Mouse (Mus musculus) G1E-ER4 (cell line): ENCODE results near the gene Gm13271. TPM values are rescaled to one million over a fixed set of nuclear protein-coding genes. Genes with fewer than 3 reads are reported as not detected.
"Not testable (repeated sequence)": the region's sequence is repeated elsewhere in the genome, so short reads cannot be mapped to it uniquely, and the experiment has no call there.

Source experiments
- GATA1 ChIP-seq: IDR thresholded peaks from one replicate; pipeline ENCODE4 v1.8.0; 2012; ENCODE audit warnings: low read length, inconsistent platforms
- polyA plus RNA-seq: library from polyadenylated mRNA; stranded (reverse); fragments of >175 nt; gene quantifications from 2 replicates; pipeline ENCODE4 v1.2.3, GENCODE M21; 2012

Gene Gm13271
- polyA plus RNA-seq: not detected in 2 replicates

DNA sequence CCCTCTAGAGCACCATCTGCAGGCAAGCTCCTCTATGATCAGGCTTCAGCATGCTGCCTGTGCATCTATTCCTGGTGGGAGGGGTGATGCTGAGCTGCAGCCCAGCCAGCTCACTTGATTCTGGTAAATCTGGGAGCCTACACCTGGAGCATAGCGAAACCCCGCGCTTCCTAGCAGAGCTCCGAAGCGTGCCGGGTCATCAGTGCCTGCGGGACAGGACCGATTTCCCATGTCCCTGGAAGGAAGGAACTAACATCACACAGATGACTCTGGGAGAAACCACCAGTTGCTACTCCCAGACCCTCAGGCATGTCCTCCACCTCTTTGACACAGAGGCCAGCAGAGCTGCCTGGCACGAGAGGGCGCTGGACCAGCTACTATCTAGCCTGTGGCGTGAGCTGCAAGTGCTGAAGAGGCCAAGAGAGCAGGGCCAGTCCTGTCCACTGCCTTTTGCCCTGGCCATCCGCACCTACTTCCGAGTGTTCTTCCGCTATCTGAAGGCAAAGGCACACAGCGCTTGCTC is at the start of gene Gm13271:
Gene Gm13271, plus strand, starts transcription at position 51 of the 523 bp plus-strand sequence.
- not testable (repeated sequence) for TF ChIP-seq GATA1

DNA sequence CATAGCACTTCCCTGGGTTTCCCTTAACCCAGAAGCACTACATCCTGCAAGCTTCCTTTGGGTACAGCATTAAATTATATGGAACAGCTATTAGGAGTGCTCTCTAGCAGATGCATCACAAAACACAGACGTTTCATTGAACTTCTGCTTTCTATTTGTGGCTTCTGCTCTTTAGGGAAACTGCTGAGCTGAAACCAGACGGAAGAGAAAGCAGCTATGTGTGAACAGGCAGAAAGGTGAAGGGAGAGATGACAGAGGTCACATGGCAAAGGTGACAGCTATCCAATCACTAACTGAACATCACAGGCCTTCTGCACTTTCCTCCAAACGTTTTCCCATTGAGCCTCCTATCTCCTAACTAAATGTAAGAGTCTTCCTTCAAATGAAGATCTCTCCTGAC is 48.7 kb upstream of the Gm13271 start:
- no peak for TF ChIP-seq GATA1

DNA sequence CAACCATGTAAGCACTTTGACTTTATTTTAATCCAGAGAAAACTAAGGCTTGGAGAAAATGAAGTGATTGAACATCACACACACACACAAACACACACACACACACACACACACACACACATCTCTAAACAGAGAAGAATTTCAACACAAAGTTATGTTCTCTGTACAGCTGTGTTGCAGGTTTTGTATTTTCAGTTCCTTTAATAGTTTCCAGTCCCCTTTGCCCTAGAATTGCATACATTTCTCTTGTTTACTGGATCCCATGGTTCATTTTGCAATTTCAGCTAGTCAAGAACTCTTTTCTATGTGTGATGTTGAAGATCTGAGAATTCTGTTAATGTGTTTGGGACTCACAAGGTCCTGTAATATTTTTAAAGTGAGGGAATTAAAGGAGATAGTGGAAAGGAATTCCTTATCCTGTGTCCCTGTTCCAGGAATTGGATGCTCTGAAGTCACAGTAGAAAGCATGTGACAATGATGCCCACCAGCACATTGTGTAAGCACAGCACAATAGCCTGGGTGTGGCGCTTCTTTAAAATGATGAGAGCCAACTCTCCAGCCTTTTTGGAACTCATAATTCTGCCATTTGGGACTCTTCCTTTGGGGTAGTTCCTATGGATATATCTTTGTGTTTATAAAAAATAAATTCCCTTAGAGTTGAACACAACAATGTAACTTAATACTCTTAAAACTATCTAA is 47.4 kb upstream of the Gm13271 start:
- no peak for TF ChIP-seq GATA1

DNA sequence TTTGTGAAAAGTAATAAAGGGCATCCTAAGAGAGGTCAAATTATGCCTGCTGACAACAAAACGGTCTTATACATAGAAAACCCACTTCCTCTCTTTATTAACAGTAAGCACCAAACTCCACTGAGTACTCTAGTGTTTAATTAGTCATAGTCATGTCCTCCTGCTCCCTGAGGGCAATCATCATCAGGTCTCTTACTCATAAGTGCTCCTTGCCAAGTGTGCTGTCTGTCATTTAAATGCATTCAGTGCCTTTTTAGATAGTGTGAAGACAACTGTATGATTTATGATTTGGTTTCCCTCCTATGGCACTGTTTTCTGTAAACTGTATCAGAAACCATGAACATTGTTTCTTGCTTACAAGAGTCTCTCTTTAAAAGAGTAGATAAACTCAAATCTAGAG is 40.4 kb upstream of the Gm13271 start:
- no peak for TF ChIP-seq GATA1

DNA sequence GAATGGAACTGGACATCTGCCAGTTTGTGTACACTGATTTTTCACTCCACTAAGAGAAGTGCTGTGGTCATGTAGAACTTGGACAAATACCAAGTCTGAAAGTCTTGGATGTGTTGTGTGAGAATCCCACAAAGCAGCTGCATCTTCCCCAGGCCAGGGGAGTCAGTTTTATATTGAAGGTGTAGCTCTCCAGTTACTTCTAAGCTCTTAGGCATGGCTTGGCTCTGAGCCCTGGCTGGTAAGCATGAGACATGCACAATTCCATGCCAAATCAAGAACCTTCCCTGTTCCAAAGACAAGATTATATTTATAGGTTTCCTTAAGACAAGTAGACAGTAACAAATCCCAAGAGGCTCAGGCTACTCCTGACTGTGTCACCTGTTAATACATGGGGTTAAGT is 39.6 kb upstream of the Gm13271 start:
- no peak for TF ChIP-seq GATA1

DNA sequence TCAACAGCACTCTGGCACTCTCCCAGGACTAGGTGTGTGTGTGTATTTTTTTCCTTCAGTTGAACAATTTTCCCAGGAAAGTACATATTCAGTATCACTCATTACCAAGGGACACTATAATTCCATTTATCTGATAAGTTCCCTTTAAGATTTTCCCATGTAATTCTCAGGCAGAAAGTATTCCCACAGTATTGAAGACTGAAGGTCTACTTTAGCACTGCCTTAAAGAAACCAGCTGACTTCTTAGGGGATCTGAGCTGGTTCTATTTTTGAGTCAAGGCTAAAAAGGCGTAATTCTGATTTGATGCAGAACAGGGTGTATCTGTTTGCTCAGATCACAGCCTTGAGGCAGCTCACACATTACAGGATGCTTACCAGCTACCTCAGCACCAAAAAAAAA is 36.0 kb upstream of the Gm13271 start:
- TF ChIP-seq GATA1: no peak

DNA sequence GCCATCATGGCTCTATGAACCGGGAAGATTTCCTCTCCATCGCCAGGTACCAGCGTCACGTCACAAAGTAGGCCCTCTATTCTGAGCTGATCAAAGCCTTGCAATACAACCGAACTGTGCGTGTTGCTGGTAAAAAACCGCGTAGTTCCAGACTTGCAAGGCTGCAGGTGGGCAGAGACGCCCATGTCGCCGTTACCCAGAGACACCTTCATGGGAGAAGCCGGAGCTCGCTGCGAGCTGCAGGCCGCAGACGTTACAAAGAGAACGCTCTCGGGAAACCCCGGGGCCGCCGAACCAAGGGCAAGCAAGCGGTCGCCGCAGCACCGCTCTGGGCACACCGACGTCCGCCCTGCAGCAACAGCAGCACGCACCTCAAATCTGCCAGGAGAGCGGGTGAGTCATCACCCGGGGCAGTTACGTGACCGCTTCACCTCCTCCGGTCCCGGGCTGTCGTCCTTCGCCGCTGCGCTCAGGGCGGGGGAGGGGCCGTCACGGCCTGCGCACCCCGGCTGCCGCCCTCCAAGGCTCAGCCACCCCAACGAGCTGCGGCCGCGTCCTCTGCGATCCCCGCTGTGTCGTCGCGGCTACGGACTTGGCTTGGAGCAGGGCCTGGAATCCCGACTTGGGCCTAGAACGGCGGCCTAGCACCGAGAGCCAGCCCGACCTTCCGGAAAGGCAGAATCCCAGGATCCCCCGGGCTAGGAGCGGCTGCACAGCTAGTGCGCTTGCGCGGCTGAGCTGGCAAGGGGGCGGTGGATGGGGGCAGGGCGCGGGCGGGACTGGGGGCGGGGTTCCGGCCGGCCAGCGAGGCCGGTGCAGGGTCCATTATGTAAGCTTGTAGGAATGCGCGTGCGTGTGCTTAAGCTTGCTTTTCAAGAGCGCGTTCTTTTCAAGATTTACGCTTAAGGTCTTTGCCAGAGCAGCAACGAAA is 32.6 kb upstream of the Gm13271 start, which contains the start of the genes Gm26566 and Klhl9:
Gene Gm26566, plus strand, starts transcription at position 15 of the 931 bp plus-strand sequence.
Gene Klhl9, minus strand, starts transcription at position 675 of the 931 bp plus-strand sequence.
- no peak for TF ChIP-seq GATA1

DNA sequence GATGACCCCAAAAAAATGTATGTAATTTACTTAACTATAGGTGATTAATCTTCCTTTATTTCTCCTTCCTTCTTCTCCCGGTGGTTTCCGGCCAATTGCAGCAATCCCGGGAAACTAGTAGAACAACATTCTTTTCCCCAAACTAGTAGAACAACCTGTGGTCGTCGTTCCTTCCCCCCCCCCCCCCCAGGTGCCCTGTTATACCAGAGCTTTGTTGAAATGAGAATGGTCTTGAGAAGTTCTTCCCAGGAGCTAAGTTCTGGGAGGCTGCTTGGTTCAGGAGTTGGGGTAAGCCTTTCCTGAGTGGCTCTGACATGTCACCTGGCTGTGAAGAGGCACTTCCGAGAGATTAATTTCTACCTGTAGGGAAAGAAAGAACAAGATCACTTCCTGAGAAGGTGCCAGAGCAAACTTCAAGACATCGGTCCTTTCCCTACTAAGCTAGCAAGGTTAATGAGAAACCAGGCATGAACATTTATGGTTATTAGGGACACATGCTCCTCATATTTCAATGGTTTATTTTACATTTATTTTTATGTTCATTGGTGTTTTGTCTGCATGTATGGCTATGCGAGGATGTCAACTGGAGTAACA is 31.1 kb upstream of the Gm13271 start:
- no peak for TF ChIP-seq GATA1

DNA sequence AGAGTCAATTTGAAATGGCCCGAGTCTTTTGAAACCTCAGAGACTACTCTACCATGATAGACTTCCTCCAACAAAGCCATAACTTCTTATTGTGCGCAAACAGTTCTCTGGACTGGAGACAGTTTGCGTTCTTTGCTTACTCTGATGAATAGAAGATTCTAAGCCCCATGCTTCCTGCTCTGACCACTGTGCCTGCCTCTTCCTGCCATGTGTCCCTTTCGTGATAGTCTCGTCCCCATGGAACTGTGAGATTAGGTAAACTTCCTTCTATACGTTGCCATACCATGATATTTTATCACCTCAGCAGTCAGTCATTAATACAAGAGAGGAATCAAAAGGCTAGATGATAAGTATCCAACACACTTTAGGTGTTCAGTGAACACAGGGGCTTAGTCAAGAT is 27.9 kb upstream of the Gm13271 start:
- no peak for TF ChIP-seq GATA1

DNA sequence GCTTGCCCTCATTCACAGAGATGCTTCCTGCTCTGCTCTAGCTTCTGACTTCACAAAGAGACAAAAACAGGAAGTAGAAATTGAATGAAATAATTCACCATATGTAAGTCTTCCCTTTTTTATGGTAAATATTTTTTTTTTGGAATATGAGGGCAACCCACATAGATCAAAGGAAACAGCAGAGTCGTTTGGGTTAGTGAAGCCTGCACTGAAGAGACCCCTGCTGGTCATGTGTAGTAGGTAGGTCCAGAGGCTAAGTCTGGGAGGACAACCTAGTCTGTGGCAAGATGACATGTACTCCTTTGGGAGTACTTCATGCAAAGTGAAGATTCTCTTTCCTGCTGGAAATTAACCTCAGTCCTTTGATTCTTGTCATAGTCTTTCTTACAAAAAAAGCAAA is 27.3 kb upstream of the Gm13271 start:
- TF ChIP-seq GATA1: no peak

DNA sequence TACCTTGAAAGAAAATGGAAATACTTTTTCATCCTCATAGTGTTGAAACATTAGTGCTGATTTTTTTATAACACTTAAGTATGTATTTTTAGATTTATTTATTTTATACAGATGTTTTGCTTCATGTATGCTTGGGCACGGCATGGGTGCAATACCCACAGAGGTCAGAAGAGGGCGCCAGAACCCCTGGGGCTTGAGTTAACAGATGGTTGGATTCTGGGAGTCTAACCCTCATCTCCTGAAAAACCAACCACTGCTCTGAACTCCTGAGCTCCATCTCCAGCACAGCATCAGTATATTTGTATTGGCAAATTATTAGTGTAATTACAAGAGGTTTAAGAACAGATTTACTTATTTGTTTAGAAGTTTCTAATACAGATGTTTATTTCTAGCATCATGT is 16.2 kb upstream of the Gm13271 start:
- no peak for TF ChIP-seq GATA1

DNA sequence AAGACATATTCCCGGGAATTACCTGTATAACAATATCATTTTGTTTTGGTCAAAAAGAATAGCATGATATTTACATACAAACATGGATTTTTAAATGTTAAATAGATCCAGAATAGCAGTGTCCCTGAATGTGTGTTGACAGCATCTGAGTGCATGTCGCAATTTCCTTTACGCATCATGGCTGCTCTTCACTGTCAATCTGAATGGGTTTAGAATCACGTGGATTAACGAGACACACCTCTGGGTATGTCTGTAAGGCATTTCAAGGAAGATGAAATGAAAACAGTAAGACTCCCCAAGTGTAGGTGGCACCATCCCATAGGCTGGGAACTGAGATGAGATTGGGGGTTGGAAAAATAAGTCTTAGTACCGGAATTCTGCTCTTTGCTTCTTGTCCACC is 15.6 kb upstream of the Gm13271 start:
- TF ChIP-seq GATA1: no peak

DNA sequence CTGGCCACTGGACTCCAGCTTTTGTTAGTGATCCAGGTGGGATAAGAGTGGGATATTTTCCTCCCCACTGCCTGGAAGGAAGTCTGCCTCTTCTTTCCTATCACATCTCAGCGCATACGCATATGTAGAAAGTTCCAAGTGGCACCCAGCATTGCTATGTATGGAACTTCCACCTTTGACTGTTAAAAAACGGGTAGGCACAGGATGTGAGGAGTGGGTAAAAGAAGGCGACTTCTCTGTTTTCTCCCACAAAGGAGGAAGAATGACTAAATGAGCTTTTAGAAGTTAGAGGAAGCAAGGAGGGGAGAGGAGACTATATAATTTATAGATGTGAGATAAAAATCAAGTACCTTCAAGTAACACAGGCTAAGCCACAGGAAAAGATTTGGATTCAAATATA is 13.2 kb upstream of the Gm13271 start:
- no peak for TF ChIP-seq GATA1

DNA sequence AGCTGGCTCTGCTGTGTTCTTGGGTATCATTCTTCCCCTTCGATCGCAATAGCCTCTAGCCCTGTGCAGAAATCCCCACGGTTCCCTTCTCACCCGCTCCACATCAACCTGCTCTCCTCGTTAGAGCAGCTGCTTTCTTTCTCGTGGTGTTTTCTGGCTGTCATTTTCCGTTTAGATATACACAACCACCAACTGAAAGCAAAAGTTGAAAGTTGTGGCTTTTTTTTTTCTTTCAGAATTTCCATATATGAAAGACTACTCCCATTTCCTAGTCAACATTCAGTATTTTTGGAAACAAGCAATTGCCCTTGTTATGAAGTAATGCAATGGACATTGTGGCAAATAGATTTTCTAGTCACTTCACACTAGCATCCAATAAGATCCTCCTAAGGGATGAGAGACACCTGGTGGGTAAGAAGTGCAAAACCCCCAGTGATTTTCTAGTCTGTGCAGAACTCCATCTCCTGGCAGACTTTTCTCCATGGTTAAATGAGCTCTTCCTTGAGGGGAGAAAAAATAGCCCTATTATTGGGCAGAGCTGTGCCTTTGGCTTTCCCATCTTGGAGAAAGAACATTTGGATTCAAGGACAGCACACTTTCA is 11.8 kb upstream of the Gm13271 start:
- no peak for TF ChIP-seq GATA1

DNA sequence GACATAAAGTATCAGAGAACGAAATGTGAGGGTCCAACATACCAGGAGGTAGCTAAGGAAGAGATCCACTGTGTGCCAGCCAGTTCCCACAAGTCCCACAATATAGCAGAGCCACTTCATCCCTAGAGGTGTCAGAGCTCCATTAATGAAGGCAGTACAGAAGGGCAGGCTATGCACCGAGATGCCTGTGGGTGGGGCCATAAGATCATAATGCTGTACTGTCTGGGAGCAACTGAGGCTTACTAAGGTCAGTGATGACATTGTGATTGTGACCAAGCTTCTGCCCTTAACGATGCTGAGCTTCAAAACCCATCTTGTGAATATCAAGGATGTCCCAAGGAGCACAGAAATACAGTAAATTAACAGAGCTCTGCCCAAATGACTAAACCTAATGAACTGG is 10.5 kb upstream of the Gm13271 start:
- no peak for TF ChIP-seq GATA1
